Mouse (Mus musculus) CH12.LX (cell line): ENCODE results near the gene Pafah1b1. TPM values are rescaled to one million over a fixed set of nuclear protein-coding genes. Genes with fewer than 3 reads are reported as not detected.

Experiments
- DNase-seq: peaks from one replicate; pipeline ENCODE4 v3.0.0-alpha.2; 2013; ENCODE audit errors: extremely low read depth
- H3K27ac ChIP-seq: 2 replicates; pipeline ENCODE4 v1.5.1; 2012; ENCODE audit warnings: low read depth, mild to moderate bottlenecking, control low read depth, moderate library complexity; ENCODE audit not compliant: insufficient read depth
- H3K27me3 ChIP-seq: replicated peaks from 2 replicates; pipeline ENCODE3; 2012; ENCODE audit warnings: inconsistent platforms
- H3K36me3 ChIP-seq, 2 experiments: replicated peaks in 1 of 2; 2 replicates each; pipeline versions ENCODE3 to v1.6.1; 2012; ENCODE audit warnings: inconsistent platforms in 1 of 2, low read length in 1 of 2, mild to moderate bottlenecking in 1 of 2, mixed read lengths in 1 of 2, moderate library complexity in 1 of 2; ENCODE audit not compliant: control insufficient read depth in 1 of 2, insufficient read depth in 1 of 2
- H3K4me1 ChIP-seq, 2 experiments: 2 replicates each; pipeline ENCODE4 v1.6.1; 2012; ENCODE audit warnings: inconsistent platforms in 1 of 2, moderate library complexity in 1 of 2; ENCODE audit not compliant: insufficient read depth in 2 of 2, control insufficient read depth in 1 of 2
- H3K4me2 ChIP-seq: 2 replicates; pipeline ENCODE4 v1.6.1; 2012; ENCODE audit warnings: low read depth, mild to moderate bottlenecking, control low read depth; ENCODE audit not compliant: poor library complexity, insufficient read depth, severe bottlenecking
- H3K4me3 ChIP-seq, 3 experiments: fragments of 150-350 bp in 1 of 3; sonication (generic) in 1 of 3; replicated peaks in 1 of 3; 2 replicates each; pipeline versions ENCODE3 to v1.5.1; 2011 to 2012; ENCODE audit warnings: low read depth in 2 of 3, low read length in 2 of 3, mild to moderate bottlenecking in 2 of 3, moderate library complexity in 2 of 3, control low read depth in 1 of 3, improper control_type of control experiment in 1 of 3, inconsistent platforms in 1 of 3, mixed read lengths in 1 of 3; ENCODE audit not compliant: poor library complexity in 1 of 3
- H3K79me2 ChIP-seq: replicated peaks from 2 replicates; pipeline ENCODE4 v1.6.1; 2012; ENCODE audit warnings: mild to moderate bottlenecking, moderate library complexity; ENCODE audit not compliant: control insufficient read depth, poor library complexity, insufficient read depth, severe bottlenecking; ENCODE audit errors: extremely low read depth
- H3K9ac ChIP-seq: 2 replicates; pipeline ENCODE4 v1.6.1; 2012; ENCODE audit warnings: low read depth, mild to moderate bottlenecking, control low read depth, moderate library complexity; ENCODE audit not compliant: insufficient read depth
- H3K9me3 ChIP-seq: replicated peaks from 2 replicates; pipeline ENCODE3; 2012; ENCODE audit warnings: low read length, inconsistent platforms, mixed read lengths
- BHLHE40 ChIP-seq: IDR thresholded peaks from 2 replicates; pipeline ENCODE4 v1.6.1; 2011; ENCODE audit warnings: mild to moderate bottlenecking, low read depth, low read length, improper control_type of control experiment
- CHD1 ChIP-seq: IDR thresholded peaks from 2 replicates; pipeline ENCODE4 v1.6.1; 2012; ENCODE audit warnings: low read depth, low read length, improper control_type of control experiment, inconsistent platforms
- CTCF ChIP-seq, 2 experiments: IDR thresholded peaks in 1 of 2; conservative IDR thresholded peaks in 1 of 2; 2 replicates each; pipeline ENCODE4 v1.5.1; 2011 to 2012; ENCODE audit warnings: low read depth in 2 of 2, low read length in 2 of 2, improper control_type of control experiment in 1 of 2, inconsistent platforms in 1 of 2, mild to moderate bottlenecking in 1 of 2, moderate library complexity in 1 of 2
- E2F4 ChIP-seq: IDR thresholded peaks from 2 replicates; pipeline ENCODE4 v1.6.1; 2011; ENCODE audit warnings: low read depth, low read length, improper control_type of control experiment; ENCODE audit not compliant: insufficient replicate concordance
- ETS1 ChIP-seq: conservative IDR thresholded peaks from 2 replicates; pipeline ENCODE4 v1.6.1; 2012; ENCODE audit warnings: low read depth, mild to moderate bottlenecking, inconsistent platforms, low read length, improper control_type of control experiment, moderate library complexity
- IRF4 ChIP-seq: IDR thresholded peaks from 2 replicates; pipeline ENCODE4 v1.6.1; 2014; ENCODE audit warnings: low read depth, mild to moderate bottlenecking, inconsistent platforms, low read length, improper control_type of control experiment
- JUN ChIP-seq: IDR thresholded peaks from 2 replicates; pipeline ENCODE4 v1.6.1; 2011; ENCODE audit warnings: low read depth, mild to moderate bottlenecking, low read length, improper control_type of control experiment, moderate library complexity; ENCODE audit not compliant: insufficient read depth
- MYC ChIP-seq: IDR thresholded peaks from 2 replicates; pipeline ENCODE4 v1.6.1; 2011; ENCODE audit warnings: low read depth, mild to moderate bottlenecking, improper control_type of control experiment, low read length
- NRF1 ChIP-seq: IDR thresholded peaks from 2 replicates; pipeline ENCODE4 v1.6.1; 2014; ENCODE audit warnings: low read depth, mild to moderate bottlenecking, inconsistent platforms, low read length, improper control_type of control experiment, moderate library complexity
- POLR2AphosphoS2 ChIP-seq: IDR thresholded peaks from 2 replicates; pipeline ENCODE4 v1.6.1; 2011; ENCODE audit warnings: low read depth, low read length, improper control_type of control experiment
- RCOR1 ChIP-seq: conservative IDR thresholded peaks from 2 replicates; pipeline ENCODE4 v1.6.1; 2012; ENCODE audit warnings: low read depth, mild to moderate bottlenecking, inconsistent platforms, low read length, improper control_type of control experiment
- SIN3A ChIP-seq: IDR thresholded peaks from 2 replicates; pipeline ENCODE4 v1.6.1; 2012; ENCODE audit warnings: low read length, improper control_type of control experiment, inconsistent platforms
- TBP ChIP-seq: conservative IDR thresholded peaks from 2 replicates; pipeline ENCODE4 v1.6.1; 2011; ENCODE audit warnings: low read depth, low read length, improper control_type of control experiment
- UBTF ChIP-seq: IDR thresholded peaks from 2 replicates; pipeline ENCODE4 v1.6.1; 2012; ENCODE audit warnings: low read depth, mild to moderate bottlenecking, inconsistent platforms, low read length, improper control_type of control experiment, moderate library complexity
- dilution Hi-C: fragments of 300-500 bp; cut with MboI; formaldehyde crosslinking; loops from 2 replicates; pipeline ENCODE4 v1.14.3; 2020; ENCODE audit warnings: low sequenced_read_pairs; ENCODE audit not compliant: extremely low pct_unique_long_range_greater_than_20kb, extremely low pct_ligation_motif_present
- in situ Hi-C: fragments of 300-500 bp; cut with MboI; formaldehyde crosslinking; loops from 3 replicates; pipeline ENCODE4 v1.14.3; 2019; ENCODE audit warnings: low sequenced_read_pairs, low pct_ligation_motif_present, low pct_unique_long_range_greater_than_20kb, mixed read lengths
- polyA plus RNA-seq: library from polyadenylated mRNA; unstranded; fragments of >175 nt; gene quantifications from 2 replicates; pipeline ENCODE4 v1.2.1, GENCODE M21; 2012; ENCODE audit warnings: low read depth; ENCODE audit not compliant: insufficient read length
- total RNA-seq, 2 experiments: library from RNA; depleted of rRNA; stranded (reverse); fragments of 300-350 nt in 1 of 2; fragments of >200 nt in 1 of 2; gene quantifications; 2 replicates each; pipeline ENCODE4 v1.2.3; 2012 to 2014

The Pafah1b1 gene
- total and polyA plus RNA-seq, 3 experiments, result 53.9 to 136 (median 107) TPM

DNA sequence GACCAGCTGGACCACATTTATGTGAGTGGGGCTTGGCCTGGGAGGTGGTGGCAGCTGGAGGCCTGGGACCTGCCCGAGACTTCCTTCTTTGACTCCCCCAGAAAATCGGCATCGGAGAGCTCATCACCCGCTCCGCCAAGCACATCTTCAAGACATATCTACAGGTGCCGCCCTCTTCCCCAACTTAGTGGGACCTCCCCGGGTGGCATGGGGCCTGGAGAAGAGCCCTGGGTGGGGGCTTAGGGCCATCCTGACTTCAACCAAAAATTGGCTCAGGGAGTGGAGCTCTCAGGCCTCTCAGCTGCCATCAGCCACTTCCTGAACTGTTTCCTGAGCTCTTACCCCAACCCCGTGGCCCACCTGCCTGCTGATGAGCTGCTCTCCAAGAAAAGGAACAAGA lies 59.6 kb downstream of the Pafah1b1 start:
- TF ChIP-seq JUN, result no peak
- no peak for TF ChIP-seq ETS1
- TF ChIP-seq BHLHE40, result no peak
- no peak for TF ChIP-seq MYC
- no peak for TF ChIP-seq E2F4
- Histone ChIP-seq H3K9me3 (no peaks in the 10 kb centered on the region), H3K4me3 (no peak overlapping the region), H3K27ac (no peak overlapping the region), H3K4me1 (no peaks in the 10 kb centered on the region), H3K9ac (no peak overlapping the region), H3K79me2 (no peaks in the 10 kb centered on the region), H3K36me3 (peaks cover 91 to 99% of the 10 kb centered on the region in 2 experiments), H3K4me2 (no peak overlapping the region), H3K27me3 (no peaks in the 10 kb centered on the region)
- no peak for DNase-seq
- in situ Hi-C loops (no loop called here), dilution Hi-C loops (no loop called here)

DNA sequence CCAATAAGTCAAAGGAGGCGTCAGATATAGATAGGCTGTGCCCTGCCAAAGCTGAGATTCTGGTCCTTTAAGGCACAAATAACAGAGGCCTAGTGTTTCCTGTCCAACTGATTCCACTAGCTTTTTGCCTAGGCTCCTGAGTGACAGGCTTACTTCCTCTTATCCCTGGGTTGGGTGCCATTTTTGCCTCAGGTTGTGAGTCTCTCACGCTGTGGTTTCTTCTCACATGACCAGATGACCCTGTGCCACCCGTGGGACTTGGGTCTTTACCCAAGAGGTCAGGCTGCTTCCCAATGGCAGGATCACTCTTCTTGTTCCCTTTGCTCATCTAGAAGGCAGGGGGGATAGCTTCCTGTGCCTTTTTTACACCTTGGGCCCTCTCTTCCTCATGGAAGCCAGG lies 60.2 kb downstream of the Pafah1b1 start:
- Histone ChIP-seq H3K4me2 (no peak overlapping the region), H3K79me2 (no peaks in the 10 kb centered on the region), H3K4me1 (no peaks in the 10 kb centered on the region), H3K9ac (no peak overlapping the region)
- dilution Hi-C loops (no loop called here), in situ Hi-C loops (no loop called here)
- no peak for TF ChIP-seq CHD1
- TF ChIP-seq BHLHE40, result no peak
- TF ChIP-seq RCOR1, result no peak
- TF ChIP-seq MYC, result no peak
- TF ChIP-seq TBP, result no peak
- TF ChIP-seq IRF4, result no peak
- TF ChIP-seq NRF1, result no peak
- TF ChIP-seq POLR2AphosphoS2, result no peak
- TF ChIP-seq CTCF (conservative IDR thresholded peaks at IDR 0.05 in 1 of 2, IDR thresholded peaks at IDR 0.05 in 1 of 2; ENCODE audit: low read depth in 2 of 2, low read length in 2 of 2), result no peak
- TF ChIP-seq, all 38 proteins: peak for 0
- DNase-seq, result no peak
- Histone ChIP-seq H3K36me3 (peaks cover 91 to 99% of the 10 kb centered on the region in 2 experiments), H3K27ac (no peak overlapping the region), H3K4me3 (no peak overlapping the region), H3K9me3 (no peaks in the 10 kb centered on the region), H3K27me3 (no peaks in the 10 kb centered on the region)

DNA sequence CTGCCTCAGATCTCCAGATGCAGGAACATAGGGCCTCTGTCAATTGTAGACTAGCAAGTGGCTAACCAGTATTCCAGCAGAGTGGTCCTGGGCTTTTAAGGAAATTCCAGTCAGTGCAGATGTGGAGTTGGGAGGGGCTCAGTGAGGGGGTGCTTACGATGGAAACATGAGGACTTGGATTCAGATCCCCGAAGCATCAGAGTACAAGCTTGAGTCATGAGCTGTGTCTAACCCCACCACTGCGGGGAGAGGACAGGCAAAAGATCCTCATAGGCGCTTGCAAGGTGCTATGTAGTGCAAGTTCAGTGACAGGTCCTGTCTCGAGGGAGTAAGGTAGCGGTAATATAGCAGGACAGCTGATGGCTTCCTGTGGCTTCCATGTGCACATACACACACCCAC lies 62.2 kb downstream of the Pafah1b1 start:
- peaks cover 93 to 100% of the 10 kb centered on the region in 2 experiments for H3K36me3 ChIP-seq
- DNase-seq, result no peak
- dilution Hi-C loops (no loop called here), in situ Hi-C loops (no loop called here)
- H3K27ac ChIP-seq, result no peak overlapping the region
- no peak overlapping the region for H3K4me3 ChIP-seq
- TF ChIP-seq UBTF (no peak), SIN3A (no peak)
- peaks cover 10% of the 10 kb centered on the region for H3K9me3 ChIP-seq
- H3K27me3 ChIP-seq, result no peaks in the 10 kb centered on the region
- H3K79me2 ChIP-seq, result no peaks in the 10 kb centered on the region
- no peak overlapping the region for H3K4me2 ChIP-seq
- H3K9ac ChIP-seq, result no peak overlapping the region
- H3K4me1 ChIP-seq, result no peaks in the 10 kb centered on the region
